Mouse (Mus musculus): ENCODE measurements around the gene Jag2. TPM values are rescaled to one million over a fixed set of nuclear protein-coding genes. Genes with fewer than 3 reads are reported as not detected.
A peak's percentile ranks its signal among the peaks of the same experiment; 100 is the strongest.

Jag2 gene
- total RNA-seq, 2 experiments from 2014 or later, result 4.3 to 6.5 TPM

DNA sequence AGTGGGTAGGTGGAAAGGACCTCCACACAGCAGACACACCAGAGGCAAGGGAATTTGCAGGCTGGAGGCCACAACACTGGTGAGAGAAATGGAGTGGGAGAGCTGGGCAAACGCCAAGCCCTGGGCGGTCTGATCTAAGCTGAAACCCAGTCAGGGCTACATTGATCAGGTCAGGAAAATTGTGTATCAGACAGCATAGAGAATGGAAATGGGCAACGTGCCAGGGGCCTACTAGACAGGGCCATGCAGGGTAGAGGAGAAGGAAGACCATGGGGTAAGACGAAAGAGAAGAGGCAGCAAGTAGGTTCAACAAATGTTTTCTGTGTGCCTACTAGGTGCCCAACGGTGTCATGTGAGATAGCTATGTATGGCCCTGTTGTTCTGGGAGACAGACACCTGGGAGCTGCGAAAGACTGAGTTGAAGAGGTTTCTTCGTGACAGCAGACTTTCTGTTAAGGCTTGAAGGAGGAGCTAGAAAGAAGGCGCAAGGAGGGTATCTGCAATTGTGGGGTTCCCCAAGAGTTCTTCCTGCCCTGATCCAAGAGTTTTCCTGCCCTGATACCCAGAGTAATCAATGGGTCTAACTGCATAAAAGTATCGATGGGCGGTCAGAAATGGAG is 11.7 kb upstream of the Jag2 start:
- peak in 1 of 2 experiments; percentile 25 for DNase-seq

DNA sequence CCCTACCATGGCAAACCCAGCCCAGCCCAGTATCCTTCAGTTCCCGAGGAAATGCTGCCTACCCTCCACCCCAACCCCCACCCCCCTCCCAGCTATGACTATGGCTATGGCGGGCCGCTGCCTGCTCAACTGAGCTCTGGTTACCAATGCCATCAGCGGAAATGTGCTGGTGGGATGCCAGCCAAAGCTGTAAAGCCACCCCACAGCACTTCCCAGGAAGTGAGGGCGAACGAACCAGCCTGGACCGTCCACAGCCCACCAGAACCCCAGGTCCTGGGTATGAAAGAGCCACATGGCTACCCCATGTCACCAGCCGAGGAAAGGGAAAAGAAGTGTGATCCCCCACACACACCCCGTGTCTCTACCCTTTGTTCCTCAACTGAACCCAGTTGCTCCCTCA is 11.1 kb upstream of the Jag2 start:
- no peak for DNase-seq

DNA sequence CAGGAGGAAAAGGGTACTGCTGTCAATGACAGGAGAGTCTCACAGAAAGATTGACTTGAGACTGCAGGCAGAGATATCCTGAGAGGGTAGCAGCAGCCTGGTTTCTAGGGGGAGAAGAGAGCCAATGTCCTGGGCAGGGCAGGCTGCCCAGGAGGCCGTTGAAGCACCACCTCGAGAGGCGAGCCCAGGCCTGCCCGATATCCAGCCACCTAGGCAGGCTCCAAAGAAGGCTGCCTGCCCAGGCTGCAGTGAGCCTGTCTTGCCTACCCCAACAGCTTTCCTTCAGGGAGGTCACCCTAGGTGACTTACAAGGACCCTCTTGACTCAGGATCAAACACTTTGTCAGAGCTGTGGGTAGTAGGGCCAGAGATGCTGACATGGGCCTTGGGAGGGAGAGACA is 10.7 kb upstream of the Jag2 start:
- DNase-seq, result no peak

DNA sequence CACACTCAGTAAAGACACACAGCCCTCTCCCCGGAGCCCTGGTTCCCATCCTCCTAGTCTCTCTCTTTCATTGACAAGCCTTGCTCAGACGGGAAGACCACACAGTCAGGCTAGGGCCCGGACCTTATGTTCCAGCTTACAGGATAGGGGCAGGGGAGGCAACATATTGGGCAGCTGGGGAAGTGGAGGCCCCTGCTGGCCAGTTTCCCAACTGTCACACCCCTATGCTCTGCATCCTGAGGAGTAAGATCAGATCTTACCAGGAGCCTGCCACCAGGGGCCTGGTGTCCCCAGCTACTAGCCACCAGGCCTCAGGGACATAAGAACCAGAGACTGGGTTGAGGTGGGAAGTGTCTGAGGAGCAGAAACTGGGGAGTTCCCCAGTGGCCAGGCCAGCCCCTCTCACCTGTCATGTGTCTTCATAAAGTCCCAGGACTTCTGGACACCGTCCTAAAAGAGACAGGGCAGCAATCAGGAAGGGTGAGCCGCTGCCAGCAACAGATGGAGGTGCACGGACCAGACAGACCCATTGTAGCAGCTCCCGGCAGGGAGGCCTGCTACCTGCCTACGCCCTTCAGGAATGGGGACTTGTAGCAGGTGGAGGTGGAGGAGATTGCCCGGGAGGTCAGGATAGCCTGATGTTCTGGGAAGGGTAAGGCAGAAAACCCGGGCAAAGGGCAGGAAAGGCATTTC is 9.4 kb upstream of the Jag2 start:
- no peak for DNase-seq

DNA sequence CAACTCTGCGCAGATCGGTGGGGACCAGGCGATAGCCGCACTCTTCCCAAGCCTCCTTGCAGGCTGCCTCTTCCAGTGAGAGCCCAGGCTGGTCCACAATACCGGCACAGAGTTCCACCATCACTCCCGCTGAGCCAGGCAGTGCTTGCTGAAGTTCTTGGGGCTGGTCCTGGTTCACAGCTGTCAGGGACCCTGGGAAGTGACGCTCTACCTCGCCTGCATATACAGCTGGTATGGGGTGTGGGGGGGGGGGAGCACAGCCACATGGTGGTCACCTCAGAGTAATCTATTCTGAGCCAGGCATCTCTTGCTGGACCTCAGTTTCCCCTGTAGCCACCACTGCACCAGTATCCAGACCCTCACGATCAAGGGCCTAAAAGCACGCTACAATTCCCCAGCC is 8.8 kb upstream of the Jag2 start:
- DNase-seq, result no peak

DNA sequence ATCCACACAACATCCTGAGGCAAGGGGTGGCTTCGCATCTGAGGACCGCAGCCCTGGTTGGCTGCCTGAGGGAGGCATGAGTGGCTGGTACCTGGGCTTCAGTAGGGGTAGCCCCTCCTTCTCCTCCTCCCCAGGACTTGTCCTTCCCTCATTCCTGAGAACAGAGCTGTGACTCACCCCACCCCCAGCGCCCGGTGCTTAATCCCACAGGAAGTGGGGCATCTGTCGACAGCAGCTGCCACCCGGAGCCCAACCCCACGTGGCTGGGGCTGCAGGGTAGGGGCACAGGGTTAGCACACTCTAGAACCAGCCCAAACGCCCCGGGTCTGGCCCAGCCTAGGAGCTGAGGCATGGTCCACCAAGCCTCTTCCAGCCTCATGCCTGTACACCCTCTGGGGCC is 8.3 kb upstream of the Jag2 start:
- DNase-seq, result no peak

DNA sequence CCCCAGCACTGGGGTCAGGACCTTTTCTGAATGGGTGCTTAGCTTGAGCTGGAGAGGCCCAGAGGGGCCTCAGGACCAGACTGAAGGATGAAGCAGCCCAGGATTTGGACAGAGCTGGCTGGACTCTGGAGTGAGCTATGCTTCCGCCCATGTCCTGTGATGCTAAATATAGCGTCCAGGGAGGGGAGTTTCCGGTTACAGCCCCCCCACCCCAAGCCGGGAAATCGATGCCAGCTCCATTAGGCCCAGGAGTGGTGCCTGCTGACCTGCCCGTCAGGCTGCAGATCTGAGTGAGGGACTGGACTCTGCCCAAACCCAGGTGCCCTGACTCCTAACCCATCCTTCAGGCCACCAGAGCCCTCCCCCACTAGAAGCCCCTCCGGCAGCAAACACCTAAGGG is 3.1 kb upstream of the Jag2 start:
- DNase-seq, result no peak

DNA sequence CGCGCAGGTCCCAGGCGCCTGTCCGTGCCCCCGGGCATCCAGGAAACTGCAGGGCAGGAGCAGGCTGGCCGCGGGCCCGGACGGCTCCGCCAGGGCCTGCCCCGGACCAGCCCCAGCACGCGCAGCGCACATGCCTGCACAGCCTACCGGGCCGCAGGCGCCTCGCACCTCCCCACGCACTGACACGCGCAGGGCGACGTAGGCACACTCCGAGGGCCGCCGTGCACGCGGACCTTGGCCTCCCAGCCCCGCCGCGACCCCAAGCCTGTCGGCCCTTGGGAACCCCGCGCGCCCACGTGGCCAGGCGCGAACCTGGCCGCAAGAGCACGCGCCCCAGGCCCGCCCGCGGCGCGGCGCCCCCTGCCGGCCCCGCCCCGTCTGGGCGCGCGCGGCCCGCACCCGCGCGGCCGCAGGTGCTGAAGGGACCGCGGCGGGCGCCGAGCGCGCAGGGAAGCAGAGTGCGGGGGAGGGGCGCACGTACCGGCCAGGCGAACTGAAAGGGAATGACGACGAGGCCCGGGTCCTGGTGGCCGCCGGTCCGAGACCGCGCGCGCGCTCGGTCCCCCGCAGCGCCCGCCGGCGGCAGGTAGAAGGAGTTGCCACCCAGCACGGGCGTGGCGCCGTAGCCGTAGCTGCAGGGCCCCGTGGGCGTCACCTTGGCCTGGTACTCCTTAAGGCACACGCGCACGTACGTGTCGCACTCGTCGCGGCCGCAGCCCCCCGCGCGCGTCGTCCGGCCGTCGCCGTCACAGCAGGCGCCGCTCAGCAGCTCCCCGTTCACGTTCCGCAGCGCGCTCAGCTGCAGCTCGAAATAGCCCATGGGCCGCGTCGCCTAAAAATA is 955 bp downstream of the Jag2 start:
- DNase-seq, result no peak

DNA sequence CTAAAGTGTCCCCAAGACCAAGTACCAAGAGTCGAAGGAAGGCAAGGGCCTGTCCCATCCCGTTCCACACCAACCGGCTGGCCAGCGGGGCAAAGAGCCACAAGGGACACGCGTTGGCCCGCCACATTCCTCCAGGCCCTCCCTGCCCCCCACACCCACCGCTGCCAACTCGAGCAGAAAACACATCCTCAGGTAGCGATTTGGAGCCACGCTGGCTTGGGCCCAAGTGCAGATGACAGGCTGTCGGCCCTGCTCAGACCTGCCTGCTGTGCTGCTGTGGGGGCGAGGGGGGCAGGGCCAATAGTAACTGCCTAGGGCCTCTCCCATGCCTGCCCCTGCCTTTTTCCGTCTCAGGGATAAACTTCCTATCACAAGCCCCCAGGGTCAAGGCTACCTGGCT is 2.3 kb downstream of the Jag2 start:
- no peak for DNase-seq

DNA sequence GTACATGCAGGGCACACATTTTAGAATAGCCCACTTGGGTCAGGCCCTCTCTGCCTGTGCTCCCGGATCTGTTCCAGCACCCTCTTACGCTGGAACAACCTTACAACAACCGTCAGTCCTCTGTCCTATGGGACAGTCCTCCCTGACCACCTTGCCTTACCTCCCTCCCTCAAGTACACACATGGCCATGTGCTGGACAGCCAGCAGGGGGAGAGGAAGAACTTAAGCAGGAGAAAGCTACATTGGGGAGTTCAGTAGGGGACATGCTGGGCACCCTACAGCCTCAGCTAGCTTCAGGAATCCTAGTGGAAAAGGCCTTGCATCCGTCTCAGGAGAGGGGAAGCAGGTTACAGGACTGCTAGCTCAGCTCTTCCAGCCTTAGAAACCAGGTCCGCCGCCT is 3.6 kb downstream of the Jag2 start:
- DNase-seq, result no peak

DNA sequence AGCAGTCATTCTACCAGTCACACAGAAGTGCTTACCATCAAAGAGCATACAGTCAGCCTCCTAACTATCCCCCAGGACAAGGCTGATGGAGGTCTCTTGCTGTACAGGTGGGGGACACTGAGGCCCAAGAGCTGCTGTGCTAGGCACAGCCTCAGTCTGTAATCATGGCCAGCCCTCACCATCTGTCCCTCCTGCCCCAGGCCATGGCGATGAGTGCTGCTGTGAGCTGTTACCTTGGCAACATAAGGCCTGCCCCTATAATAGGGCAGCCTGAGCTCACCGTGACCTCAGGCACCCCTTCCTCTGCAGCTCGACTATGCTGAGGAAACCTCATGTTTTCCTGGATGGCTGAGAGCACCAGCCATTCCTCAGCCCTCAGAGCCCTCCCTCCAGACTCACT is 7.0 kb downstream of the Jag2 start:
- DNase-seq, result no peak

DNA sequence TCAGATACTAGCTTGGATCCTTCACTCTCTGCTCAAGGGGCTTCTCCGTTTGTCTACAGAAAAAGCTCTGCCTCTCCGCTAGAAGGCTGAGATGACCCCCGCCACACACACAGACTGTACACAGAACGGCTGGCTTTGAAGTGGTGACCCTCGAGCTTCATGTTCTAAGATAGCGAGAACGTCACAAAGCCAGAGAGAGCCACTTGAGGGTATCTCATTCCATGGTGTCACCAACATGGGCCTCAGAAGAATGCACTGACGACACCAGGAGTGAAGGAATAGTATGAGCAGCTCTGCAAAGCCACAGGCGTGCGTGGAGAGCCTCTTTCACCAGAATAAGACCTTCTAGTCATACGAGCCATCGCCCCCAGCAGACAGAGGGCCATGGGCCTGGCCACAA is 8.1 kb downstream of the Jag2 start:
- no peak for DNase-seq

DNA sequence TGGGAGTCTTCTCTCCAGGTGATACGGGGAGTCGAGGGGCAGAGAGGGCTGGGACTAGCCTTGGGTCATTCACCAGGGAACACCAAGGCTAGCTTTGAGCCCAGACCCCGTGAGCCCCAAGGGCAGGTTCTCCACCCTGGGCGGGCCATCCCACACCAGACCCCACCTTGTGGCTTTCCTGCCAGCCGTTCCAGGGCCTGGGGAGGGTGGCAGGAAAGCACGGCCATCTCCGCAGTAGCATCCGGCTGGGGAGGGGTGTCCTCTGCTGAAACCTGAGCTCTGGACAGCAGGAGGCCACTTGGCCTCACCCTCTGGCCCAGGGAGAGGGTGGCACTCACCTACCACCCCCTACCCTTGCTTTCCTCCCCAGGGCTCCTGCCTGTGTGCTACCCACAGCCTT is 11.7 kb downstream of the Jag2 start:
- no peak for DNase-seq

DNA sequence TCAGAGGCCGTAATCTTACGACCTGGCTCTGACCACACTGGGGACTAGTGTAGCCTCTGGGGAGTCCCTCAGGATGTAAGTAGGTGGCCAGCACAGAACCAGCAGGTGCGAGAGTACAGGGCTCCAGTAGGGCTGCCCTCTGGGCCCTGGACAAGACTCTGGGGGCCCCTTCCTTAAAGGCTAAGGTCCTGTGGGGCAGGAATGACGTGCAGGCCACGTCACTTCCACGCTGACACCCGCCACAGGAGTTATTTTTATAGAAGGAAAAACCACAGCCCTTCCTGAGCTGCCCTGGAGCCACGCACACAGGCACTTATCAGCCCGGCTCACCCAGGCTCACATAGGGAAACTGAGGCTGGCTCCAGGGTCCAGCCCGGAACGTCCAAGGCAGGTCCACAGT is 12.1 kb downstream of the Jag2 start:
- DNase-seq, result no peak

DNA sequence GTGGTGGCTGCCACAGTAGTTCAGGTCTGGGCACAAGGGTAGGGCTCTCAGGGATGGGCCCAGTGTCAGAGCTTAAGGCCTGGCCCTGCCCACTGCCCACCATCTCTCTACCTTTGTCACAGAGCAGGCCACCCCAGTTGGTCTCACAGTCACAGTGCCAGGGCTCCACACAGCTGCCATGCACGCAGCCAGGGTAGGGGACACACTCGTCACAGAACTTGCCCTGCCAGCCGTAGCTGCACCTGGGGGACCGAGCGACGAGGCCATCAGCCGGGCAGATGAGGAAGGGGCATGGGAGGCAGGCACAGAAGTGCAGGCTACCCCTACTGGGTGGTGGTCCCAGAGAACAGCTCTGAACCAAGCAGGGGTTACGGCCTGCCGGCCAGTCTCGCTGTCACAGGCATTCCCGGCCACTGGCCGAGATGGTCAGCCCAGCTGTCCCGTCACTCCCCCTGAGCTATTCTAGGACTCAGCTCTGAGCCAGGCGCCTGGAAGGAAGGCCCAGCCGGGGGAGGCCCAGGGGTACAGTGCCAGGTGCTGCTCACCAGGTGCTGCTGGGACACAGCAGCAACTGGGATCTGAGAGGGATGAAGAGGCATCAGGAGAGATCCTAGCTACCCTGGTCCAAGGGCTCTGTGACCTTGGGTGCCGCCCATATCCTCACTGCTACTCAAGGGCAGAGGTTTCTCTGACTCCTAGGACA is 12.7 kb downstream of the Jag2 start:
- peak in 1 of 2 experiments; percentile 30 for DNase-seq

DNA sequence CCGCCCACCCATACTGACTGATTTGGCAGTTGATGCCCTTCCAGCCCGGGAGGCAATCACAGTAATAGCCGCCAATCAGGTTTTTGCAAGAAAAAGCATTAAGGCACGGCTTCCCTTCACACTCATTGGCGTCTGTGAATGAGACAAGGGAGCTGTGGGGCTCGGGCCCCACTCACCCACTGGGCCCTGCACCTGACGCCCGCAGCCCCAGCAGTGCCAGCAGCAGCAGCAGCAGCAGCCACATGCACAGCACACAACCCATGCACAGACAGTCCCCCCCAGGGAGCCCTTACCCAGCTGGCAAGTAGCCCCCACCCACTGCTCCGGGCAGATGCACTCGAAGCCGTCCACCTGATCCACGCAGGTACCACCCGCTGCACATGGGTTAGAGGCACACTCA is 14.0 kb downstream of the Jag2 start:
- no peak for DNase-seq

DNA sequence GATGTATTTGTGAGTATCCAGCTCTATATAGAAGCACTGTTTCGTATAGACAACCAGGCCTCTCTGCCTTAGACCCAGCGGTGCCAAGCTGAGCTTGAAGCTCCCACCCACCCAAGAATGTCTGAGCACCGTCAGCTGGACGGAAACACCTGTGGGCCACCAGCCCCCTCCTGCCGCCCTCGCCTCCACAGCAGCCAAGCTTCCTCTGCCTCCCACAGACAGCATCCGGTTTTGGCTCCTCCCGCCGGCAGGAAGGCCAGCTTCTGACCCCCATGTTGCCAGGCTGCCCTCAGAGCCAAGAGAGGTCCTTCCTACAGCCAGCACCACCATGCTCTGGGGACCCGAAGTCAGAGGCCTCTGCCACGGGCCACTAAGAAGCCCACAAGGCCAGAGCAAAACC is 15.0 kb downstream of the Jag2 start:
- DNase-seq, result peak; percentile 49 to 55

DNA sequence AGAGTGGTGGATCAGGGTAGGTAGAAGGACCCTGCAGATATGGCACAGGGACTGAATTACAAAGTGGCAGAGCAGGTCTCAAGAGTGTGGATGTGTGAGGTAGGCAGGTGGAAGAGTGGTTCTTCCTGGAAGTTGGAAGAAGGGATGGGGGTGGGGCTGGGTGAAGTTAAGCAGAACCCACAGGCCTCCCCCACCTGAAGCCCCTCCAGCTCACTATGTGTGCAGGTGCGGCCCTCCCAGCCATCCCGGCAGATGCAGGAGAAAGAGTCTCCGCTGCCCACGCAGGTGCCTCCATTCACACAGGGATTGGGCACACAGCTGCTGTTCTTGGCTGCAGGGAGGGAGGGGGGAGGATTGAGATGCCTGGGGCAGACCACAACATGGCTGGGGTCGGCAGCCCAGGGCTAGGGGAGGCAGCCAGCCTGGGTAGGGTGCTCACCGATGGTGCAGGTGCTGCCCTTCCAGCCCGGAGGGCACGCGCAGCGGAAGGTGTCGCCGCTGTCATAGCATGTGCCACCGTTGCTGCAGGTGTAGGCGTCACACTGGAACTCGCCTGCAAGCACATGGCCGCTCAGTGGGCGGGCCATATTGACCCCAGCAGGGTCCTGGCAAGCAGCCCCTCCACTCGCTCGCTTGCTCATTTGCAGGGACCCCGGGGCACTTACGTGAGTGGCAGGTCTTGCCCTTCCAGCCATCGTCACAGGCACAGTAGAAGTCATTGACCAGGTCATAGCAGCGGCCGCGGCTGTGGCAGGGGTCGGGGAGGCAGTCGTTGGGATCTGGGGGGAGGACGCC is 16.4 kb downstream of the Jag2 start:
- no peak for DNase-seq

DNA sequence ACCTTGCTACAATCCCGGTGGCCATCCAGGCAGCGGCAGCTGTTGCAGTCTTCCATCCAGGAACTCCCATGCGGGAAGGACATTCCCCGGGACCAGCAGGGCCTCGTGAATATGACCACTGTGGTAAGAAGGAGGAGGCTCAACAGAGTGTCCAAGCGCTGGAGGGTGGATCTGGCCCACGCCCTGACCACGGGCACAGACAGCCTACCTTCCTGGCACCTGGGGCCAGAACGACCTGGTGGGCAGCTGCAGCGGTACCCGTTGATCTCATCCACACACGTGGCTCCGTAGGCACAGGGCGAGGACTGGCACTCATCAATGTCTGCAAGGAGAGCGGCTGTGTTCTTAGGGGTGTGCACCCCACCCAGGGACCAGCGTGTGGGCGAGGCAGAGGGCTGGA is 17.9 kb downstream of the Jag2 start:
- DNase-seq, result no peak

DNA sequence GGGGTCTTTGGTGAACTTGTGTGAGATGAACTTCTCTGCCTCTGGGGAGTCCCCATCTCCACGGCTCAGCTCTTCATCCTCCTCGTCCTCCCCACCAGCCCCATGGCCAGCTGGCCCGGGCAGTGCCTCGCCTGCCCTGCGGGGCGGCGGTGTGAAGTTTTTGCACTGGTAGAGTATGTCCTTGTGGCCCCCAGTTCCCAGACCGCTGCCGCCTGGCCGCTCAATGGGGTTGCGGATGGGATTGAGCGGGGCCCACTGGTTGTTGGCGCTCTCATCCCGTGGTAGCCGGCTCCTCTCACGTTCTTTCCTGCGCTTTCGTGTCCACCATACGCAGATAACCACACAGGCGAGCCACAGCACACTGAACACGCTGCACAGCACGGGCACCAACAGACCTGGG is 20.6 kb downstream of the Jag2 start:
- DNase-seq, result no peak

DNA sequence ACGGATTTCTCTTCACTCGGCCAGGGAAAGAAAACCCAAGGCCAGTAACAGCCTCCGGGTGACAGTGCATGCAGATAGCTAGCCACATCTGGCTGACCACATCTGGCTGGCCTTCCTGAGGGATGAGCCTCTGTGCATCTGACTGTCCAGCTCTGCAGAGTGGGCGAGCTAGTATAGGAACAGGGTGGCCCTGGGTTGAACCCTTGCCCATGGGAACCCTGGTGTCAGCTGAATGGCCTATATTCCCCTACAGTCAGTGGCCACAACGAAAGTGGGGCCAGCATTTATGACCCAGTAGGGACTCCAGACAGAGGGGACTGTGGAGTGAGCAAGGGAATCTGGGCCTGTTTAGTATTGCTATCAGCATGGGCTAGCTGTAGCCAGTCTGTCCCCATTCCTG is 24.6 kb downstream of the Jag2 start:
- DNase-seq, result no peak

DNA sequence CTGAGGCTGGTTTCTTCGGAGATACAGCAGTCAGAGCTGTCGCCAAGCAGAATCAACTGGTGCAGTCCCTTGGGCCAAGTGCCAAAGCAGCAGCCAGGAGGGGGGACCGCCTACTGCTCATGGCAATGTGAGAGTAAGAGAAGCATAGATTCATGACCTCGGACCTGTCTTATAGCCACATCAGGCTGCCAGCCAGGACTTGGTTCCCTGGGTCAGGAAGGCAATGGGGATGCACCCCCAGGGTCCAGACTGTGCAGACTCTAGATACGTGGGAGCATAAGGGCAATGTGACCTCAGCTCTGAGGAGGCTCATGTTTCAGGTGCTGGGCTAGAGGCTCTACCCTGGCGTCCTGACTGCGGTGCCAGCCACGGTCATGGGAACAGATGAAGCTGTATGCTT is 25.6 kb downstream of the Jag2 start:
- peak in 1 of 2 experiments; percentile 19 for DNase-seq
